Mouse (Mus musculus) splenic B cell, adult 2 months (primary cell): ENCODE data around the gene Gm5538.

Experiments
- DNase-seq: peaks from one replicate; pipeline ENCODE4 v3.0.0-alpha.2; 2011; ENCODE audit warnings: low read depth, low spot score
- H3K27me3 ChIP-seq: 2 replicates; pipeline ENCODE4 v1.6.1; 2012; ENCODE audit warnings: mild to moderate bottlenecking, low read length, moderate library complexity, mixed read lengths; ENCODE audit not compliant: control insufficient read depth, poor library complexity, insufficient read depth, severe bottlenecking
- H3K36me3 ChIP-seq: 2 replicates; pipeline ENCODE4 v1.6.1; 2012; ENCODE audit warnings: mild to moderate bottlenecking, low read length, moderate library complexity, mixed read lengths; ENCODE audit not compliant: control insufficient read depth, poor library complexity, insufficient read depth, severe bottlenecking

Gene Gm5538

DNA sequence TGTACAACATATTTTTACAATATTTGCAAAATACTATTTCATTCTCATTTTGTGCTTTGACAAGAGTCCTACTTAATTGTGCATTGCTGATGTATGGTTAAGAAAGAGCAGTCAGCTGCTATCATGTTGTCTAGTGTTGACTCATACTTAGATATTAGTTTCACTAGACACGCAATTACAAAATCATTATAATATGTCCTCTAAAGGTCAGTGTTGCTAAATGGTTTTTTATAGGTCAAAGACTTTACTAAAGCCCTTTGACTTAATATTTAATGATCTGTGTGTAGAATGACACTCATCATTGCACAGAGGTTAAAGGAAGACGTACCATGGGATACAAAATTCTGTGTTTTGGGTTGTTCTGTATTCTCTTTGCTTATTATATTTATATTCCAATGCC lies at the start of gene Gm5538:
Gm5538 (plus strand) TSS at position 301 of the 400 bp plus-strand sequence.
- H3K36me3 ChIP-seq, result no peaks in the 10 kb centered on the region
- H3K27me3 ChIP-seq, result no peaks in the 10 kb centered on the region
- DNase-seq, result no peak

DNA sequence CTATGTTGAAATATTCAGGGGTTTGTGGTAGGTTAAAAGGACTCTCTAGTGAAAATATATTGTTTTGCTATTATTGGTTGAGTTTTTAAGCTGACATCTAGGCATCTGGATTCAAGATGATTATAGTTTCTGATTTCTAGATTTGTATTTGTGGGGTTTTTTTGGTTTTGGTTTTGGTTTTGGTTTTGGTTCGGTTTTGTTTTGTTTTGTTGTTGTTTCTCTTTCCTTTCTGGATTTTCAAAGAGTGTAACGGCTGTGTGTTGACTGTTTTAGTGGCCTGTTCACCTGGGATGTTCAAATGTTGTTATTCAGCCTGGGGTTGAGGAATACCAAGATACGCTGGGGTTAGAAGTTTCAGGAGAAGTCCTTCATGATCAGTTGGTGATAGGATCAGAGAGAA lies 32.2 kb upstream of the Gm5538 start:
- DNase-seq, result no peak
- H3K36me3 ChIP-seq, result no peaks in the 10 kb centered on the region
- no peaks in the 10 kb centered on the region for H3K27me3 ChIP-seq

DNA sequence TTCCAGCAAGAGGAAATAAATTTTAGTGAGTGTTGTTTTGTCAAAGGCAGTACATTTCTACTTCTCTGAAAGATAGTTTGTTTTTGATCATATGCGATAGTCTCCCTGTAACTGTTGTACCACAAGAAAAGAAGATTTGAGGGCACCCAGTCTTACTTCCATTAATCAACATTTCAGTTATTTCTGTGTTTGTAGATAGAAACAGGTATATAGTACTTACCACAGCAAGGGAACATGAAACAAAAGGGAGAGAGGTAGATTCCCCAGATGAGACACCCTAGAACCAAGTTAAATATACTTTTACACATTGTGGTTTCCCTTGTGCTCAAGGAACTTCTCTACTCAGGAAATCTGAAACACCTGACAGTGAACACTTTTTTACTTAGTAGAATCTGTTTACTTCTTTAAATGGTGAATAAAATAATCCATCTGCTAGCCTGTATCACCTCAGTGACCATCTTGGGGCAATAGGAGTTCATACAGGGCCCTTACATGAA lies 26.9 kb upstream of the Gm5538 start:
- Histone ChIP-seq H3K36me3 (no peaks in the 10 kb centered on the region), H3K27me3 (no peaks in the 10 kb centered on the region)
- DNase-seq, result no peak

DNA sequence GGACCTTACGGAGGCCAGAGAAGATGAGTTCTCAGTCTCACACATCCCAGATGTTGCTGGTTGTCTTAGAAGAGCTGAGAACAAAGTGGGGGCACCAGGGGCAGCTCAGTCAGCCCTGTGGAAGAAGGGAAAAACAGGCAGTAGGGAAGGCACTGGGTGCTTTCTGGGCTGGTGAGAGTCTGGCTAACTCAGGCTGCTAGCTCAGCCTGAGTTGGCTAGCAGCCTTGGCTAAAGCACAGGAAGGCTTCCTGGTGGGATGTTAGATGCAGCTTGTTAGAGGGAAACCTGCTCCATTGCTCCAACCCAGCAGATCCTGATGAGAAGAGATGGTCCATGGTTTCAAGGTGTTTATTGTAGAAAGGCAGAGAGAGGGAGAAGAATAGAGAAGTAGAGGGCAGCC lies 10.3 kb downstream of the Gm5538 start:
- no peaks in the 10 kb centered on the region for H3K27me3 ChIP-seq

DNA sequence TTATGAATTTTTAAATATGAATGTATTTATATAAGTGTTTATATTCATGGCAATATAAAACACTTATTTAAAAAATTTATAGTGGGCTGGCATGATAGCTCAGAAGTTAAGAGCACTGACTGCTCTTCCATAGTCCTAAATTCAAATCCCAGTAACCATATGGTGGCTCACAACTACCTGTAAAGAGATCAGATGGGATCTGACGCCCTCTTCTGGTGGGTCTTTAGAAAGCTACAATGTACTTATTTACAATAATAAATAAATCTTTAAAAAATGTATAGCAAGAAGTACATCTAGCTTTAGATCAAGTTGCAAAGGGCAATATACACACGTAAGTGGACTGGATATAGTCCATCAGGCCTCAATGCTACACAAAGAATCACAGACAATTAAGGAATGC lies 14.6 kb downstream of the Gm5538 start:
- Histone ChIP-seq H3K27me3 (no peaks in the 10 kb centered on the region), H3K36me3 (no peaks in the 10 kb centered on the region)
- peak; percentile 68 for DNase-seq

More for the DNA sequence above, 10.3 kb downstream of the Gm5538 start:
- H3K36me3 ChIP-seq, result no peaks in the 10 kb centered on the region
- no peak for DNase-seq
